Mouse (Mus musculus) thymus, postnatal 10 days (tissue): ENCODE results near the gene Ergic3.
A peak's percentile ranks its signal among the peaks of the same experiment; 100 is the strongest.

ENCODE experiments used
- DNase-seq, 2 experiments: peaks; one replicate each; pipeline ENCODE4 v3.0.0; 2021; ENCODE audit warnings: low spot score in 2 of 2

Ergic3 gene

DNA sequence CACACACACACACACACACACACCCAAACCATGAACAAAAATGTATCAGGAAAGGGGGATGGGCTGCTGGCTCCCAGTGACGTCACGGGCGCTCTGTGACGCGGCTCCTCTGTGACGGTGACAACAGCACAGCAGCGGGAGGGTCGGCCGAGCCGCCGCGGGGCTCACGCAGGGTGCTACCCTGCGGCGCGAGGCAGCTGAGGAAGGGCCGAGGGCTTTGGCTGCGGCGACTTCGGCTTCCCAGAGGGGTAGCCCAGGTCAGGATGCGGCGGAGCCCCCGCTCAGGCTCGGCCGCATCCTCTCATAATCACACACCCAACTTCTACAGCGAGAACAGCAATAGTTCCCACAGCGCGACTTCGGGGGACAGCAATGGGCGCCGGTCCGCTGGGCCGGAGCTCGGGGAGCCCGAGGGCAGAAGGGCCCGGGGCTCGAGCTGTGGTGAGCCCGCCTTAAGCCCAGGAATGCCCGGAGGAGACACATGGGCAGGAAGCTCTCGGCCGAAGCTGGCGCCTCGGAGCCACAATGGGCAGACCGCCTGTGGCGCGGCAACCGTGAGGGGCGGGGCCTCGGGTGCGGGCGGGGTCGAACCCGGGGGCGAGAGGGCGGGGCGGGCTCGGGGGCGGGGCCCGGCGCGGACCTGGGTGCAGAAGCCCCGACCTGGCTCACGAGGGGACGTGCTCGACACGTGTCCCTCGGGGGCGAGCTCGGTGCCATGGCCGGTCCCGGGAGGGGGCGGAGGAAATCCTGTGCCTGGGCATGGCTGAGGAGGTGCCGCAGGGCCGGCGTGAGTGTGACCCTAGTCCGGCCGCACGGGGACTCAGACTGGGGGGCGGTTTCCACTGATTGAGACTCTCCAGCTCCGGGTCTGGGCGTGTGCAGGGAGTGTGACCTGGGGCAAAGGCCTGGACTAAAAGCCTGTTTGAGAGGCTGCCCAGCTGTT, 57.5 kb downstream of the Ergic3 start, which contains the start of gene Spag4:
TSS of gene Spag4 (plus strand) at position 77 of the 943 bp plus-strand sequence.
- peak; percentile 55 to 74 for DNase-seq

GRCm38 (mm10) chr2:156066126-156066525, 58.3 kb downstream of the Ergic3 start:
- no peak for DNase-seq
